Mouse (Mus musculus) WW6 (cell line): ENCODE data around the gene Gm49383.

ENCODE experiments used
- DNase-seq: peaks from one replicate; pipeline ENCODE4 v3.0.0-alpha.2; 2013; ENCODE audit warnings: low read depth, low spot score

Gene Gm49383

GRCm38 (mm10) chr12:69196444-69197377, at the start of gene Gm49383:
Gm49383 (minus strand) TSS chr12:69197104.
- no peak for DNase-seq

DNA sequence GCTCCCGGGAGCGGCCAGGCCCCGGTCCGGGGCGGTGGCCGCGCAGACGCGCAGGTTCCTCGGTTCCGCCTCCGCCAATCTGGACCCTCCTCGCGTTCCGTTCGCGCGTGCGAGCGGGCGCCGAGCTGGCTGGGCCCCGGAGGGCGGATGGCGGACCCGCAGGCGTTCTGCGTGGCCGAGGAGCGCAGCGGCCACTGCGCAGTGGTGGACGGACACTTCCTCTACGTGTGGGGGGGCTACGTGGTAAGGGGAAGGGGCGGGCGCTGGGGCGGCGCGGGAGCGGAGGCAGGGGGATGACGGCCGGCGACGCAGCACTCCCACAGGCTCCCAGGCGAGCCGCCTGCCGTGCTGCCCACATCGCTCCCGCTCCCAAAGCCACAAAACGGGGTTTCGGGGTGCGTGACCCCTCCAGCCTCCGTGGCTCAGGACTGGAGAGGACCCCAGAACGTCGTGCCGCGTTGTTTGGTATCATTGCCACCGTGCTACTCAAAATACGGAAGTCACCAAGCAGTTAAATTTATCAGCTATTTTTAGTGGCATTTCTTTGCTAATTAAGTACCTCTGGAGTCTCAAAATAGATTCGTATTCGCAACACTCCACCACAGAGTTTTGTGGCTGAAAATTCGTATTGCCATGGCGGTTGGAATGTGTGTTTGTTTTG, 45.0 kb upstream of the Gm49383 start:
- no peak for DNase-seq

DNA sequence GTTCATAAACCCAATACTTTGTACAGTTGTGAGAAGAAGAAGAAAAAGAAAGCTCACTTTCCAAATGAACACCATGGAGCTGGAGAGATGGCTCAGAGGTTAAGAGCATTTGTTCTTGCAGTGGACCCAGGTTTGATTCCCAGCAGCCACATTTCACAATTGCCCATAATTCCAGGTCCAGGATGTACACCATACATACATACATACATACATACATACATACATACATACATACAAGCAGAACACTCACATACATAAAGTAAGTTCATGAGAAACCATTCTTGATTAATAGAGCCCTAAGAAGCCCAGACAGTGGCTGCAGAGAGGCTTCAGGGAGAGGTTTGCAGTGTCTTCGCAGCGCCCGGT, 44.5 kb upstream of the Gm49383 start:
- no peak for DNase-seq

- no peak for DNase-seq
Observed at GRCm38 (mm10) chr12:69240876-69241275, 44.0 kb upstream of the Gm49383 start, which contains the start of gene Klhdc1. Klhdc1 (plus strand) TSS chr12:69241176.

DNA sequence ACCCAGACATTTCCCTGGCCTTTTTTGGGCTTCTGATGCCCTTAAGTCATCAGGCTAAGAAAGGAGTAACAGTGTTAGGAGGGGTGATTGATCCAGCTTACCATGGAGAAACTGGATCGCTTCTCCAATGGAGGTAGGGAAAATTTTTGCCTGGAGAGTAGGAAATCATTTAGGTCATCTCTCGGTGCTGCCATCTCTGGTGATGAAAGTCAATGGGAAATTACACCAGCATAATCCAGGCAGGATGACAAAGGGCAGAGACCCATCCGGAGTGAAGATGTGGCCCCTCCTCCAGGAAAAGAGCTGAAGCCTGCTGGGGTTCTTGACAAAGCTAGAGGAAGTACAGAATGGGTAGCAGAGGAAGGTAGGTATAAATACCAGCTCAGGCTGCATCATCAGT, 41.4 kb upstream of the Gm49383 start:
- no peak for DNase-seq

- no peak for DNase-seq
Observed at GRCm38 (mm10) chr12:69235782-69236181, 38.9 kb upstream of the Gm49383 start.

DNA sequence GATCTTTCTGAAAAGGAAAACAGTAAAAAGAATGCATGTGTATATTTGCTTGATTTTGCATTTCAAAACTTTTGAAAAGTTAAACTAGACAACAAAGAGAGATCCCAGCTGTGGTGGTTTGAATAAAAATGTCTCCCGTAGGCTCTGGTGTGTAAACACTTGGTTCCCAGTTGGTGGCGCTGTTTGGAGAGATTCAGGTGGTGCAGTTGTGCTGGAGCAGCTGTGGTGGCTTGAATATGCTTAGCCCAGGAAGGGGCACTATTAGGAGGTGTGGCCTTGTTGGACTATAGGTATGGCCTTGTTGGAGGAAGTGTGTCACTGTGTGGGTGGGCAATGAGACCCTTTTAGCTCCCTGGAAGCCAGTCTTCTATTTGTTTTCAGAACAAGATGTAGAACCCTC, 32.3 kb upstream of the Gm49383 start:
- DNase-seq: peak; percentile 43

GRCm38 (mm10) chr12:69227776-69228466, 31.0 kb upstream of the Gm49383 start, which contains the start of gene Pole2:
Pole2 (minus strand) TSS chr12:69228195.
- peak; percentile 67 for DNase-seq

- no peak for DNase-seq
Observed at GRCm38 (mm10) chr12:69220613-69221277, 23.8 kb upstream of the Gm49383 start.

- DNase-seq: no peak
Observed at GRCm38 (mm10) chr12:69216587-69216986, 19.7 kb upstream of the Gm49383 start.

GRCm38 (mm10) chr12:69215000-69215785, 18.3 kb upstream of the Gm49383 start:
- DNase-seq: no peak

DNA sequence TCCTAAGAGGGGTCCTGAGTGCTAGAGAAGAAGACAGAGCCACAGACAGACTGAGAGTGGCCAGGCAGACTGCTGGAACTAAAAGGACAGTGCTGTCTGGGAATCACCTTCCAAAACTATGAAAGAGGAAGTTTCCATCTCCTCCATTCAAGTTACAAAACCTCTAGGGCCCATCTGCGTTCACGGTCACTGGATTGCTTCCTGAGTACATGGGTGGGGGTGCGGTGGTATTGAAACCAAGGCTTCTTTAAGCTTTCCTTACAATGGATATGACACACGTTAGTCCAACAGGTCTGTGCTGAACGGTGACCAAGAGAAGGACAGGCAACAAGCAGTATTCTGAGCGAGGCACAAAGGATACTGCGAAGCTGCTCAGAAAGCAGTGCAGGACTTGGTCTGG, 17.5 kb upstream of the Gm49383 start:
- no peak for DNase-seq

GRCm38 (mm10) chr12:69213186-69213777, 16.4 kb upstream of the Gm49383 start:
- no peak for DNase-seq

DNA sequence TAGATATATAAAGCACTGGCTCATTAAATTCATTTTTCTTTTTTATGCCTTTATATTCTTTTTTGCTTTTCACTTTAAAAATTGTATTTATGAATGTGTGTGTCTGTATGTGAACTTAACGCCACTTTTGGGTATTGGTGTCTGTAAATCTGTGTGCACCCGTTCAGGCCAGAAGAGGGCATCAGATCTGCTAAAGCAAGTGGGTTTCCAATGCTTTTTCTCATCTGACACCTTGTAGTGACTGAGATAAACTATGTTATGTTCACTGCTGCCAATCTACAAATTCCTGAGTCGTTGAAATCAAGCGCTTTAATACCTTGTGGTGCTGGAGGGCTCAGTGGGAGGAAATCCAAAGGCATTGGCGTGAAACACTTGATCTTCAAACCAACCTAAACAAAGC, 14.2 kb upstream of the Gm49383 start:
- DNase-seq: no peak

GRCm38 (mm10) chr12:69210056-69210979, 13.4 kb upstream of the Gm49383 start:
- no peak for DNase-seq

DNA sequence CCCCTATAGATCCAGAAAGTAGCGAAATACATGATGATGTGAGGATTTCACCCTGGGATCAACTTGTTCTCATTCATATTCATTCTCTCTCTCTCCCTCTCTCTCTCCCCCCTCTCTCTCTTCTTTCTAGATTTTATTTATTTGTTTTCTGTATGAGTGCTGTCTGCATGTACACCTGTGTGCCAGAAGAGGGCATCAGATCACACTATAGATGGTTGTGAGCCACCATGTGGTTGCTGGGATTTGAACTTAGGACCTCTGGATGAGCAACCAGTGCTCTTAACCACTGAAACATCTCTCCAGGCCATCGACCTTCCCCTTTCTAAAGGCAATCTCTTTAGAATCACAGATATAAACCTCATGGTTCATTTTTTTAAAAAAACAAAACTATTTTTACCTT, 11.6 kb upstream of the Gm49383 start:
- no peak for DNase-seq

GRCm38 (mm10) chr12:69207926-69208325, 11.0 kb upstream of the Gm49383 start:
- no peak for DNase-seq

- no peak for DNase-seq
Observed at GRCm38 (mm10) chr12:69207396-69207795, 10.5 kb upstream of the Gm49383 start.
